Mouse (Mus musculus) yolk sac, embryonic 10.5 days (tissue): ENCODE measurements around the gene Sdc1.

Experiments
- DNase-seq: peaks from one replicate; pipeline ENCODE4 v3.0.0-alpha.2; 2017; ENCODE audit warnings: low spot score

Sdc1 gene

GRCm38 (mm10) chr12:8827014-8827715 is 56.0 kb downstream of the Sdc1 start:
- no peak for DNase-seq

GRCm38 (mm10) chr12:8829032-8829660 is 58.0 kb downstream of the Sdc1 start:
- DNase-seq: no peak

GRCm38 (mm10) chr12:8829661-8830040 is 58.5 kb downstream of the Sdc1 start:
- no peak for DNase-seq

- DNase-seq: no peak
Observed at GRCm38 (mm10) chr12:8830967-8831635, 60.0 kb downstream of the Sdc1 start.

- no peak for DNase-seq
Observed at GRCm38 (mm10) chr12:8831710-8832109, 60.6 kb downstream of the Sdc1 start.

GRCm38 (mm10) chr12:8840782-8841325 is 69.7 kb downstream of the Sdc1 start:
- no peak for DNase-seq

GRCm38 (mm10) chr12:8842725-8843124 is 71.6 kb downstream of the Sdc1 start:
- DNase-seq: no peak
